Mouse (Mus musculus): ENCODE measurements around the gene Fbxo6.
A peak's percentile ranks its signal among the peaks of the same experiment; 100 is the strongest.

GRCm38 (mm10) chr4:148170842-148171241, 18.9 kb upstream of the Fbxo6 start:
- TF ChIP-seq CTCF (IDR thresholded peaks at IDR 0.05; ENCODE audit: borderline replicate concordance, insufficient read depth, low read depth, low read length) (peak; percentile 98), POLR2A (IDR thresholded peaks at IDR 0.05; ENCODE audit: borderline replicate concordance, insufficient read depth, low read length) (no peak)
